Mouse (Mus musculus) retina, postnatal 1 day (tissue): ENCODE measurements at regions not wholly inside any gene's neighbourhood (a gene's known extent, or its start where the extent isn't known, plus 50 kb on each side); places are given as distances from the start of the nearest gene placed in this dataset.

Source experiments
- DNase-seq: peaks from one replicate; pipeline ENCODE4 v3.0.0-alpha.2; 2012

DNA sequence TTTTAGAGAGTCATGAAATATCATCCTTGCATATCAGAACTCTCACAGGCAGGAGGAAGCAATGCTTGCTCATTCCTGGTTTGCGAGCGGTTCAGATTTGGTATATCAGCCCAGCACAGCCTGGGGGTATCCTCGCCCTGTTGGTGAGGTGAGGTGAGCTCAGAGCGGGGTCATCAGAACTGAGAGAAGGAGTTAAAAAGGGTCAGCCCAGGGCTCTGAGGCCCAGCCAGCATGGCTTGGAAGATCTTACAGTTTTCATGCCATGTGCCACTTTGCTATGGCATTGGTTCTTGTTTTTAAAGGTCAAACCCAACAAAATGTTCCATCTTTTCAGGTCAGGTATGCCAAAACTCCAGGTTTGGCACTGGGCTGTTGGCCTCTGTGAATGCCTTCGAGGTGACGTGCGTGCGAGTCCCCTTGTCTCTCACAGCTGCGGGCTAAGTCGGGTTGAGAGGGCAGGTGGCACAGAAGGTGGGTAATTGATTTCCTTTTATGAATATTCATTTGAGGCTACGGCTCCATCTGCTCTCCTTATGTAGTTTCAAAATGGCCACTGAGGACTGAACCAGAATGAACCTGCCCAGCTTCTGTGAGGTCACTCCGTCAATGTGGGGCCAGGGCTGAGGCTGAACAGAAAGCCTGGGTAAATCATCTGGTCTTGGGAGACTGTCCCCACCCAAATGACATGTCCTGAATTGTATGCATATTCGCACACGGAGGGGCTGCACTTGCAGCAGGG, 86.3 kb downstream of the Hhipl2 start:
- no peak for DNase-seq

DNA sequence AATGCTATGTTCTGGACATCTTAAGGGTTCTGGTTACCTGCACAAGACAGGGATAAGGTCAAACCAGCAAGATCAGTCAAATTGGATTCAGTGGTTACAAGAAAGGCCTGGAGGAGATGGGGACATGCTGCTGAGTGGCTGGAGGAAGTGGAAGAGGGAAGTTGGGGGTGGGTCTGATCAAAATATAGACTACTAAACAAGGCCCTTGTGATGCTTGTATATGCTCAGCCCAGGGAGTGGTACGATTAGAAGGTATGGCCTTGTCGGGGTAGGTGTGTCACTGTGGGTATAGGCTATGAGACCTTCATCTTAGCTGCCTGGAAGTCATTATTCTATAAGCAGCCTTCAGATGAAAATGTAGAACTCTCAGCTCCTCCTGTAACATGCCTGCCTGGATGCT, 89.9 kb downstream of the Hhipl2 start:
- DNase-seq: no peak

DNA sequence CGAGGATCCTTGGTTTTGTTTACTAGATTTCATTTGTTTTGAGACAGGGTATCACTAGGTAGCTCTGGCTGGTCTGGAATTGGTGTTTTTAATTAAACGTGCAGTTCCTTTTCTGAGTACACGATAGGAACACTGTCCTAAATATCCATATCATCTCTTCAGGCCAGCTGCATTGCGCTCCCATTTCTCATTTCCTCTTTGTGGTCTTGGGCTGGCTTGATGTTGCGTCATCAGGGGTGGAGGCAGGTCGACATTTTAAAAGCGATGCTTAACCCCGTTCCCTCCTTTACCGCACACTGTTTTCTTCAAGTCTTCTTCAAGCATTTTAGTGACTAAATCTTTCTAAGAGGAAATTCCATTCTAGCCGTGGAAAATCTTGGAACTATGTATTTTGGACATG, 92.7 kb downstream of the Hhipl2 start:
- DNase-seq: no peak

DNA sequence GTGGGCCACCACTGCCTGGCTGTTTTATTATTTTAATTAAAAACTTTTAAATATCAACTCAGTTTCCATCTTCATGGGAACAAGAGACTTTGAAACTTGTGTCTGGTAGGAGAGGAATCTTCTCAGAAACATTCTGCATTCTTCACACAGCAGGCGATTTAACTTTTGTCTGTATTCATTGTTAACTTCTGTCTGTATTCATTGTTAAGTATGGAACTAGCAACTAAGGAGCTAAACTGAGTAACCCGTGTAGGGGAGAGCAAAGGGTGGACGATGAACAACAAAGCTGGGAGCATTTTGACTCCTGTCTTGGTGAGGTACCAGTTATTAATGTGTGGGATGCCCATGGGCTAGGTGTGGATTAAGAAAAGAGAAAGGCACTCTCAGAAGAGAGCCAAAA, 95.9 kb downstream of the Hhipl2 start:
- DNase-seq: no peak

DNA sequence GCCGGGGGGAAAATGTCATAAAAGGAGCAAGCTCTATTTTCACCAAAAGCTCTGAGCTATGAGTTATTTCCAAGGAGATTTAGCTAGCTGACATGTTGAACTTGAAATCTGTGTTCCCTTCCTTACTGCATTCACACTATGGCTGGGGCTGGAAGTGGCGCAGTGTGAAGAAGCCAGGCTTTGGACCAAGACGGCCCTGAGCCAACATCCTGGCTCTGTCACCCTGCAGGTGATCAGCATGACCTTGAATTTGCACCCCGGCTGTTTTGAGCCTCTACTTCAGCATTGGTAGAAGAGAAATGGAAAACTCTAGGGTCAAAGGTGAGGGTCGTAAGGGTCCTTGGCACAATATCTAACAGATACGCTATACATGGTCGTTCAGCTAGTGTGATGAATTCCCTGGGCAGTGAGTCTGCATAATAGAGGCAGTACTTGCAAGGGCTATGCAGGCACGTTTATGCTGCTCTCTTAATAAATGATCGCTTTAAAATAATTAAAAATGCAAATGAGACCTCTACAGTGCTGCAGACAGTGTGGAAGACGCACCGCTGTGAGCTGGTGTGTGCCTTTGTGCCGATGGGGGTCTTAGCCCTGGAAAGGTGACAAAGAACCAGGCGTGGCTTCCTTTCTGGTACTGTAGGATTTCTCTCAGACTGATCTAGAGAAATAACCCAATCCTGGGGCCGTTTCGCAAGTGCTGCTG, 96.4 kb downstream of the Hhipl2 start:
- no peak for DNase-seq

DNA sequence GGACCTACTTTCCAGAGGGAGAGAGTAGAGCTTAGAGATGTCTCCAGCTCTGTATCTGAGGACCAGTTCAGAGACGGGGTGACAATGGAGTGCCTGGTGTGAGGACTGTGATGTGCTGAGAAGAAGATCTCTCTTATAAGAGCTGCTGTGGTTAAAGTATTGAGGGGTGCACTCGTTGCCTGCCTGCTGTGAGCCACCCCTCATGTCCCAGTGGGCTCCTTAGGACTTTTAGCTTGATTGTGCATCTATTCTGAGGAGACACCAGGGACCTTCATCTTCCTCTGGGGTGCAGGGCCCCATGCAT, 96.9 kb downstream of the Hhipl2 start:
- no peak for DNase-seq

DNA sequence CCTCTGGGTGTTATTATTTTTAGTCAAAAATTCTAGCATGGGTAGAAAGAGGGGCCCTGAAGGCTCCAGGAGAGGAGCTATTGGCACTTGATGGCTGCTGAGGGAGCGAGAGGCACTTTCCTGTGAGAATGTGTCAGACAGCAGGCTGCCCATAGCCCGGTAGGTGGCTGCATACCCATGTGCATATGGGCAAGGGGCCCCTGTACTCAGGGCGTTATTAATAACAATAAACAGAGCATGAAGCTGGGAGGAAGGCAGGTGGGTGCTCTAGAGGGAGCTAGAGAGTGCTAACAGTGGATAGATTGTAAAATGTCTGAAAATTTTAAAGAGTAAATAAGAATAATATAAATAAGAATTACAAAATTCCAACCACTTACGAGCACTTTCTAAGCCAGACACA, 98.2 kb downstream of the Hhipl2 start:
- peak; percentile 31 for DNase-seq

DNA sequence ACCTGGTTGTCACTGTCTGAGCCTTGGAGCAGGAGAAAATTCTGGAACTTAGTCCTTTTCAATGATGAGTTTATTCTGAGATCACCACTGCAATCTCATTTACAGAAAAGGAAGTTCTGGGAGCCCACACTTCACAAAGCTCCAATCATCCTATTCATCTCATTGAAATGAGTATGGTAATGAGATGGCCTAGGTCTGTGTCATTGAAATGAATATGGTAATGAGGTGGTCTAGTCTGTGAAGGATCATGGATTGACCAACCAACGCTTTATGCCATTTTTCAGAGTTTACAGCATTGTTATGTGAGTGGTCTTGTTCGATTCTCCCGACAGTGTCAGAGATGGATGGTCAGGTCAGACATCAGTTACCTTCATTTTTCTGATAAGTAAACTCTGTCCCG, 99.2 kb downstream of the Hhipl2 start:
- DNase-seq: no peak

DNA sequence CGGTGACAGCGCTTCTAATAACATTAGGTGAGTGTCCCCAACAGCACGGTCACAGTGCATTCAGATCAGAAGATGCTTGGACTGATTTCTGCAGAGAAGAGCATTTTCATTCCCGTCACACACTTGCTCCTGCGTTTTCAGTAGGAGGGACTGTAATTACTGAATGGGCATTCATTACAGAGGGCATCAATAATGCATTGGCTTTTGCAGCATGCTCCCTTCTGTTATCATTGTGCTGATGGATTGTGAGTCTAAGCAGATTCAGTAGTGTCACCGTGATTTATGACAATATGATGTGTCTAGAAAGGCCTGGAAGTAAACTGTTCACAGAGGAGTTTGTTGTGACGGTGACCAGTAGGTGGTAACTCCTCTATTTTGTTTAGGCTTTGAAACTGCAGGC, 103.6 kb downstream of the Hhipl2 start:
- no peak for DNase-seq

DNA sequence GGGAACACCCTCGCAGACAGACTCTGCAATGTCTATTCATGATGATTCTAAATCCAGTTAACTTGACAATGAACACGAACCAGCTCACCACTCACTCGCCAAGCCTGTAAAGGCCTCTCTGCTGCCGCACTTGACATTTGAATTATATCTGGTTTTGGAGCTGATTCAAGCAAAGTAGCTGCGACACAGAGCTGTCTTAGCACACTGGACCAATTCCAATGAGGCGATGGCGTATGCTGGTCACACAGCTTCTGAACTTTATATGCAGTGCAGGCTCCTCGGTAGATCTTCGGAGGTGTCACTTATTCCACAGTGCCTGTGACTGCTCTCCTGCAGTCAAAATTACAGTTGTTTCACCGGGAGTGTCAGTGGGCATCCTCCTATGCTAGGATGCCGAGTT, 115.4 kb downstream of the Hhipl2 start:
- no peak for DNase-seq

DNA sequence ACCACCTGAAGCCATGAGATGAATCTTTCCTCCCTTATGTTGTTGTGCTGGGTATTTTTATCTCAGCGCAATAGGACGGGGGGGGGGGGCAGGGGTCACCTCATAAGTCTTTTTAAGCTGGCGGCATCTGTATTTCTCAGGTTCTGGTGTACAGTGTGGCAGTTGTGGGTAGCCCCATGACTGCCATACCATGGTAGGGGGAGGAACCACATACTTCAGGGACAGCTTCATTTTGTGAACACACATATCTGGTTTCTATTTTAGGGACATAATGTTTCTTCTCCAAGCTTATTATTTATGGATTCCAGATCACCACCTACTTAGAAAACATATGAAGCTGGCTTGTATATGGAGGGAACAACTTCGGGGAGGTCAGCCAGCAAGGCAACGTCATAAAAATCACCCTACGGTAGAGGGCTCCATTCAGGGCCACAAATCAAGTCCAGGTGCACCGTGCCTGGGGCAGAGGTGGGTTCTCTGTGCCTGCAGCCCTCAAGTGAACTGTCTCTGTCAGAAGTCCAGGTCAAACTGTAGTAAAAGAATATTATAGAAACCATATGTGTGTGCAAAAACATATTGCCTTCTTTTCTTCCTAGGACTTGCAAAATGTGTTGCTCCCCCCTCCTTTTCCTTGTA, 130.9 kb downstream of the Hhipl2 start:
- DNase-seq: no peak

DNA sequence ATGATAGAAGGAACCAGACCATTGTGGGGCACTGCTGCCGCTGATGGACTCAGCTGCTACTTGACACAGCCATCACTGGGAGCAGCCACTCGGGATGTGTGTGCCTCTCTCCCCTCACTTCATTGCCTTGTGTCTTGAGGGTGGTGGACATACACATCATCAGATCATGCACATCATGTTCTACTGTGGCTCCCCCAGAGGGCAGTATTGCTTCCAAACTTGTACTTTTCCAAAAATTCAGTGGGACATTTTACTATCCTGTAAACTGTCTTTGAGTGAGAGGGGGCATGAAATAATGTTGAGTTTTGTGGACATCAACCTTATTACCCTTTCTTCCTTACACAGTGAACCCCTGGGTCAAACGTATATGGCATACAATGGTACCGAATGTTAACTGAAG, 134.6 kb downstream of the Hhipl2 start:
- no peak for DNase-seq

DNA sequence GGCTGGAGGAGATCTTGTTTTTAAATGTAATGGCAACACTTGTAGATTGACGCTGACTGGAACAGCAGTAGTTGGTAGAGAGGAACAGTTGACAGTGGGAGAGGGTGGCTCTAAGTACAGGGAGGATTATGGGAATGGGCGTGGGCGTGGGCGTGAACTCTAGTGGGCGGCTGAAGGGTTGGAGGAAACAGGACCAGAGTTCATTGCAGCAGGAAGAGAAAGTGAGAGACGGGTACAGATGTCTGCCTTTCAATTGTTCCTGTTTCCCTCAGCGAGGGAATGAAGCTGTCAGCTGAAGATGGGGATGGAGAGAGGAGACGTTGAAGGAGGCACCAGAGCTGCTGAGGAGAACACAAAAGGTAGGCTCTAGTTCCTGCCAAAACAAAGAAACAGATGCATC, 135.2 kb downstream of the Hhipl2 start:
- no peak for DNase-seq

DNA sequence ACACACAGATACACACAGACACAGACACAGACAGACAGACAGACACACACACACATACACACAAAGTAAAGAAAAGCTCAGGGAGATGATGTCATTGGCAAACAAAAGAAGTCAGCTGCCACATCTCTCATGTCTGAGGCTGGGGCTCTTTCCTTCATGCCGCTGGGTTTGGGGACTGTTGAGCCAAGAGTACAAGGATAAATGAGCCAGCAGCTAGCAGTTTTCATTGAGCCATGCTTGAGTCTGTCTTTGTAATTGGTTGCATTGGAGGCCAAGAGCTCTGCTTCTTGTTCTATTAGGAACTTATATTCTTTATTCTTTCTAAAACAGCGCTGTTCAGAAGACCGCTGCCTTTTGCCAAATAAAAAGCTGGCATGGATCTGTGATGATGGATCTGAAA, 144.8 kb downstream of the Hhipl2 start:
- no peak for DNase-seq

DNA sequence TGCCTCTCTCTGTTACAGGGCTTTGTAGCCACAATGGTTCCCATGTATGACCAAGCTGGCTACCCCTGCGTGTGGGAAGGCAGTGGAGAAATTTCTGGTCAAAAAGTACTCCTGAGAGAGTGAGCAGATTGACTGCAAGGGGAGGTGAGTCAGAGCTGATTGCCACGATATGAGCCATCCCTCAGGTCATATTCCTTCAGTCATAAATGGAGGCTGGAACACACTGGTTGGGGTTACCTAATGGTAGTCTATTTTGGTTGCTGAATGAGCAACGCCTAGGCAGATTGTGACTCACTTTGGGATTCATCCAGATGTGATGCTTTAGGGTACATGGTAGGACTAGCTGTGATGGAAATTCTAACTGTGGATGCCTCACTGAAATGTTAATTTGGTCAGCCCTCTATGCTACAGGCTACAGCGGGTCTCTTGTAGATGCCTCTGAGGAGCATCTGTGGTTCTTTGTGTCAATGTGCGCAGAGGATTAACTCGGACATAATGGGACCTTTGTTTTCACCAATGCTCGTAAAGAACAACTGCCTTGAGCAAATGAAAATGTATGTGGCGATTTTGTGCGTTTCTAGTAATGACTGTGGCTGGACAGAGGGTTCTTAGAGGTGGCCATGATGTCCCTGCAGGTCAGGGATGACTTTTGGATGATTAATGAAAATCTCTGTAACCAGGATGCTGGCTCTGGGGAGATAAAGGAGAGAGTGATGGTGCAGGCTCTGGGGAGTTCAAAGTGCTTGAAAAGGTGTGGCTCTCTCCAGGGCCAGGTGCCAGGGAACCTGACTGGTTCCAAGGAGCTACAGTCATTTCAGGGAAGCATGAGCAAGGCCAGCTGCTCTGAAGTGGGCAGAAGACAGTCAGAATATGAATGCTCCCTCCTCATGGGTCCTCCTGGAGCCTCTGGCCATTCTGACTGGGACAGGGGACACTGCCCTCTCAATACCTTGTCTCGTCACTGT, 155.9 kb downstream of the Hhipl2 start:
- peak; percentile 40 for DNase-seq

DNA sequence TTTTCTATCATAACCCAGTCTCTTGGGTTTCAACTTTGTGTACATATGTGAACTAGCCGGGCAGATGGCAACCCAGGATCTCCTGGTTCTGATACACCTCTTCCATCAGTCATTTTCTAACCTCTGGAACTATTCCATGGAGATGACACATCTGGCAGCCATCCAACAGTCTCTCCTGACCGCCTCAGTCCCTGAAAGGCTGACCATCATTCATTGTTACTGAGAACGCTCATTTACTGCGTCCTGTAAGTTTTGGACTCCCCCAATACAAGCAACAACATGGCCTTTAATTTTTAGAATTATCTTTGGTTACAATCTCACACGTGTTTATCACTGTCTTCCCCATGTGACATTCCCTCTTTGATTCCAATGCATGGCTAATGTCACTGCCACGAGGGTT, 166.8 kb downstream of the Hhipl2 start:
- DNase-seq: no peak

DNA sequence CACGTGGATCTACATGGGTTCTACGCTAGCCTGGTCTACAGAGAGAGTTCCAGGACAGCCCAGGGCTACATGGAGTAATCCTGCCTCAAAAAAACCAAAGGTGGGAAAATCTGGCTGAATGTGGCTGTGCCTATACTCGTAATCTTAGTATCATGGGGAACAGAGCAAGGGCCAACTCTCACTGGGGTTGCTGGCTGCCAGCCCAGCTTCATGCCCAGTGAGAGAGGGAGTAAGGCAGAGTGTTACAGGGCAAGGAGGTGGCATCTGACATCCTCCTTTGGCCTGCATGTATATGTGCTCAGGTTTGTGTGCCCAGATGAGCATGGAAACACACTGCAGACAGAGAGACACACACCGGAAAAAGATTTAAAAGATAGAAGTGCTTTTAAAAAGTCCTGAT, 168.4 kb downstream of the Hhipl2 start:
- no peak for DNase-seq

DNA sequence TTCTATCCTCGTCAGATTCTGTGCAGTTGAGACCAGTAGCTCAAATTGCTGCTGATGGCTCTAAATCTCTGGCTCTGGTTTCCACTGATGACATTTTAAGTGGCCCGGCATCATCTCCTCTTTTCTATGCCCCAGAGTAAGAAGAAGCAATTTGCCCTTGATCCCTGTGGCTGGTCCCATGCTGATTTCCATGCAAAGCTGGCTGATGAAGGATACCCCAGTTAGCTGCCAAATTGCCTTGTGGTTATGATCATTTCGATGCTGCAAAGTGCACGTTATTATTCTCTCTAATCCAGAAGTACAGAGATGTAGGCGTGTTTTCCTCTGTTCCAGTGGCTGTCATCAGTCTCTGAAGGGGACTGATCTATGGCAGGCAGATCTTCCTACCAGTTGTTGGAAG, 177.3 kb downstream of the Hhipl2 start:
- no peak for DNase-seq

DNA sequence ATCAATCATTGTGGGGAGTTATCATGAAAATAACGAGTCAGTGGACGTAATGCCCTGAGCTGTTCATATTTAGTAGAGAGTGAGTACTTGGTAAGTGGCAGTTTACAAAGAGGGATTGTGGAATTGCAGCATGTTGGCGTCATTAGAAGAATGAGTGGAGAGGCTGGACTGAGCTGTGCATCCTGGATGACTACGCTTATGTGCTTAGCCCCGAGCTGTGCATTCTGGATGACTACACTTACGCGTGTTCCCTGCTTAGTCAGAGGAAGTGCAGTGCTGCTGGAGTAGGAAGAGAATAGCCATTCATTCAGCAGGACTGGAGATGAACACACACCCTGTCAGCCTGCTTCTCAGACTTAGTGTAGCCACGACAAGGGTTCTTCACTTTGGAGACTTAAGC, 182.5 kb downstream of the Hhipl2 start:
- peak; percentile 46 for DNase-seq

DNA sequence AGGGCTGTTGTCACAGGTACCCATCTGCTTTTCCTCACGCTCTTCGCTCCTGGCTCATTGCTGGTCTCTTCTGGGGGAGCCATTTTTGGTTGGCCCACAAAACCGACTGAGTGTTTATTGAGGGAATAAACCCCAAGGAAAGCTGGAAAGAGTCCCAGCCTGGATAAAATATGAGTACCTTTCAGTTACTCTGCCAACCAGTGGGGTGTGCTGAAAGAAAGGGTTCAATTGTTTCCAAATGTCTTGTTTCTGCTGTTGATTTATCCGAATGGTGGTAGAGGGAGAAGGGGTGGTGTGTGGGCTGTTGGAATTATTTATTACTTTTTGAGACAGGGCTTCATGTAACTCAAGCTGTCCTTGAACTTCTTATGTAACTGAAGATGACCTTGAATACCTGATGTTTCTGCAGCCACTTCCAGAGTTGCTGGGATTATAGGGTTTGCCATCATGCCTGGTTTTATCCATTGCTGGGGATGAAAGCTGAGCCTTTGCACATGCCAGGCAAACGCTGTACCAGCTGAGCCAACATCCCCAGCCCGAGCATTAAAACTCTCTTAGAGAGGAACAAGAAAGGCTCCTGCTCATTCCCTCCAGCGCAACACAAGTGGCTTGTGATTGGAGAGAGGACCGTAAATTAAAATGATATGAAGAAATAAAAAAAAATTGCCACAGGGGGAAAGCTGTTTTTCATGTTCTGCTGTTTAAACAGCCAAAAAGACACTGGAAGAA, 194.1 kb downstream of the Hhipl2 start:
- no peak for DNase-seq

DNA sequence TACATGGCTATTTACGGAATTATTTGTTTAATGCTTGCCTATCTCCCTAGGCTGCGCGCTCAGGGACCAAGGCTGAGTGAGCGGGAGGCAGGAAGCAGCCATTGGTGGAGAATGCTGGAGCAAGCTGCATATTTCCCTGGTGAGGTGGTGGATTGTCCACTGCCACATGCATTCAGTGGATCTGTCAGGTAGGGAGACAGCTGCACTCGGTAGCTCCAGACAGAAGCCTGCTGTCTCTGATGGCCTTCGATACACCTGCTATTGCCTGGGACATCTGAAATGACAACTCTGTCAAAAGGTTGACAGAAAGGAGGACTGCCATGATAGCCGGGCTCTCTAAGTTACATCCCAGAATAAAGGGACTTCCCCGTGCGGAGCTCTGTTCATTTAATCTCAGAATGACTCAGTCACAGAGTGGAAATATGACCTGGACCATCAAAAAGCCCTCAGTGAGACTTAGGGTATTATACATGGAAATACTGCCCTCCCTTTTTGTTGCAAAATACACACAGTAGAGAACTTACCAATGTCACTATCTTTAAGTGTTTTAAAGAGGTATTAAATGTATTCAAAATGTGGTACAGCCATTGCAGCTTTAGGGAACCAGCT, 201.5 kb downstream of the Hhipl2 start:
- no peak for DNase-seq

DNA sequence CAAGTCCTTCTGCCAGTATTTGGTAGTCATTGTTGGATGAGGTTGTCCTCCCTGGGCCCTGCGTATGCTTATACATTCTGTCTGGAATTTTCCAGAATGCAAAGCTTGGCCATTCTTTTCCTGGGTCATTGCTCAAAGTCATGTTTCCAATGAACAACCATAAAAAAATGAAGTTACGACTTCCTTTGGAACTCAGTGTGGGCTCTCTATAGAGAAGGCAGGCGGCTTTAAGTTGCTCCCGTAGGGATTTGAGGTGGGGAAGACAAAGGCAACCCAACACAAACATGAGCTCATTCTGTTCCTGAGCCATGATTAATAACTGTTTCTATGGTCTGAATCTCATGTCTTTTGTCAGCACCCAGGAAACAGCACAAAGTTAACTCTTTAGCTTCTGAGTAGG, 204.3 kb downstream of the Hhipl2 start:
- no peak for DNase-seq
